Mouse (Mus musculus) embryonic fibroblast, embryonic 13.5 days (primary cell): ENCODE measurements at regions not wholly inside any gene's neighbourhood (a gene's known extent, or its start where the extent isn't known, plus 50 kb on each side); places are given as distances from the start of the nearest gene placed in this dataset.

Experiments
- CTCF ChIP-seq: IDR thresholded peaks from 2 replicates; pipeline ENCODE4 v1.5.1; 2011; ENCODE audit warnings: mild to moderate bottlenecking, control low read depth, low read length, moderate library complexity, borderline replicate concordance; ENCODE audit not compliant: insufficient read depth
- POLR2A ChIP-seq: IDR thresholded peaks from 2 replicates; pipeline ENCODE4 v1.6.1; 2011; ENCODE audit warnings: low read depth, mild to moderate bottlenecking, control low read depth, low read length, moderate library complexity

DNA sequence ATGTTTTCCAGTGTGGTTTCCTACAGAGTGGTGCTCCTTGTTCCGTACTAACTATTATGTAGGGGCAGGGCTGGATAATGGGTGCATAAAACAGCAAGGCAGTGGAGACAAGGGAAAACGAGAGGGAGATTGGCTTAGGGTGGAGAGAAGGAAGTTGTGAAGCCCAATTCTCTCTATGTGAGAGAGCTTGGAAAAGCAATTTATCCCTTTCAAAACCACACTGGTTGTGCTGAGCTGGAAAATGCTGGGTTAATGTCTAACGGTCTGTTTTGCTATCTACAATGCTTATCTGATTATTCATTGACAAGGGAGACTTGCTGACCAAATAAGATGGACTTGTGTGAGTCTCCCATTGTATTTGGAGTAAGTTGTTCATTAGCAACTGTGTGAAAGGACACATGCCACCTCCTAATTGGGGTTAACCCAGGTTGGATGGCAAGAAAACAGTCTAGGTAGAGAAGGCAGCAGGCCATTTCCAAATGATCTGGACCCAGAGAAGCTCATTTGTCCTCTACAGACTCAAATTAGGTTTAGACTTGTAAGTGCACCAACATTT is 234.9 kb upstream of the Nr5a2 start:
- TF ChIP-seq POLR2A (no peak), CTCF (no peak)
